Mouse (Mus musculus) heart, embryonic 10.5 days (tissue): ENCODE results near the gene Fam234a. TPM values are rescaled to one million over a fixed set of nuclear protein-coding genes. Genes with fewer than 3 reads are reported as not detected.
"Not testable (repeated sequence)": the region's sequence is repeated elsewhere in the genome, so short reads cannot be mapped to it uniquely, and the experiment has no call there.

Experiments used
- DNase-seq: peaks from one replicate; pipeline ENCODE4 v3.0.0-alpha.2; 2017; ENCODE audit warnings: low spot score
- H3K27ac ChIP-seq: fragments of 300-500 bp; sonication (generic); 2 replicates; pipeline ENCODE4 v1.5.1; 2016; ENCODE audit warnings: mild to moderate bottlenecking
- H3K27me3 ChIP-seq: fragments of 300-500 bp; sonication (generic); 2 replicates; pipeline ENCODE4 v1.6.1; 2016; ENCODE audit warnings: mild to moderate bottlenecking; ENCODE audit not compliant: poor library complexity, insufficient read depth, severe bottlenecking
- H3K36me3 ChIP-seq: fragments of 300-500 bp; sonication (generic); 2 replicates; pipeline ENCODE4 v1.6.1; 2016; ENCODE audit warnings: mild to moderate bottlenecking, moderate library complexity
- H3K4me1 ChIP-seq: fragments of 300-500 bp; sonication (generic); 2 replicates; pipeline ENCODE4 v1.6.1; 2016; ENCODE audit warnings: mild to moderate bottlenecking
- H3K4me3 ChIP-seq: fragments of 300-500 bp; sonication (generic); 2 replicates; pipeline ENCODE4 v1.5.1; 2016; ENCODE audit warnings: mild to moderate bottlenecking, moderate library complexity
- H3K9me3 ChIP-seq: fragments of 300-500 bp; sonication (generic); 2 replicates; pipeline ENCODE4 v1.6.1; 2016; ENCODE audit warnings: mild to moderate bottlenecking, moderate library complexity
- WGBS: fragments of 180-500 bp; shearing (Covaris S2); methylation state at CpG from one replicate; pipeline ENCODE4 v1.1.7; 2016; 5-methylcytosine and 5-hydroxymethylcytosine counted together
- polyA plus RNA-seq: library from polyadenylated mRNA; unstranded; fragments of >200 nt; fragmentation: Nextera tagmentation; extraction: Ambion mirVana; gene quantifications from 2 replicates; pipeline ENCODE4 v1.2.1, GENCODE M21; 2016

The Fam234a gene
- polyA plus RNA-seq, result 36.0 and 42.4 TPM in 2 replicates

- Histone ChIP-seq H3K27me3 (no peaks in the 10 kb centered on the region), H3K9me3 (no peaks in the 10 kb centered on the region), H3K4me1 (peaks cover 16% of the 10 kb centered on the region), H3K4me3 (peak within 1 kb of the TSS; percentile 81), H3K27ac (peak within 1 kb of the TSS; percentile 86), H3K36me3 (no peaks in the 10 kb centered on the region)
- peak; percentile 99 for DNase-seq
- WGBS, result 6% methylated on average over 33 of the region's 33 CpGs
Observed at GRCm38 (mm10) chr17:26244101-26244841, at the start of gene Fam234a. Fam234a (minus strand) TSS chr17:26244242.

- peaks cover 75% of the 10 kb centered on the region for H3K36me3 ChIP-seq
- 83% methylated on average over 4 of the region's 4 CpGs for WGBS
- no peak overlapping the region for H3K4me3 ChIP-seq
Observed at GRCm38 (mm10) chr17:26289475-26289874, 45.4 kb upstream of the Fam234a start.

GRCm38 (mm10) chr17:26286199-26286955 is 42.3 kb upstream of the Fam234a start:
- Histone ChIP-seq H3K9me3 (peaks cover 2% of the 10 kb centered on the region; the same call in 1 of the 2 replicates), H3K27ac (no peak overlapping the region), H3K4me3 (no peak overlapping the region), H3K4me1 (0 out of 2 replicates have a peak, but pooled peaks cover 3% of the 10 kb centered on the region), H3K27me3 (no peaks in the 10 kb centered on the region), H3K36me3 (peaks cover 99% of the 10 kb centered on the region)
- no peak for DNase-seq
- 86% methylated on average over 8 of the region's 8 CpGs for WGBS

More at GRCm38 (mm10) chr17:26289475-26289874, 45.4 kb upstream of the Fam234a start:
- no peaks in the 10 kb centered on the region for H3K27me3 ChIP-seq
- no peak overlapping the region for H3K27ac ChIP-seq
- DNase-seq, result no peak
- 0 out of 2 replicates have a peak, but pooled peaks cover 3% of the 10 kb centered on the region for H3K4me1 ChIP-seq
- peaks cover 8% of the 10 kb centered on the region for H3K9me3 ChIP-seq

- 91% methylated on average over 4 of the region's 4 CpGs for WGBS
- Histone ChIP-seq H3K9me3 (no peaks in the 10 kb centered on the region), H3K27ac (no peak overlapping the region), H3K4me3 (no peak overlapping the region), H3K27me3 (no peaks in the 10 kb centered on the region), H3K36me3 (peaks cover 91% of the 10 kb centered on the region), H3K4me1 (peaks cover 3% of the 10 kb centered on the region; the same call in 1 of the 2 replicates)
- DNase-seq, result no peak
Observed at GRCm38 (mm10) chr17:26276711-26277110, 32.7 kb upstream of the Fam234a start.

- Histone ChIP-seq H3K4me3 (no peak overlapping the region), H3K4me1 (peaks cover 3% of the 10 kb centered on the region; the same call in 1 of the 2 replicates), H3K9me3 (no peaks in the 10 kb centered on the region), H3K36me3 (peaks cover 91% of the 10 kb centered on the region), H3K27me3 (no peaks in the 10 kb centered on the region), H3K27ac (no peak overlapping the region)
- 89% methylated on average over 13 of the region's 13 CpGs for WGBS
- DNase-seq, result no peak
Observed at GRCm38 (mm10) chr17:26275933-26276332, 31.9 kb upstream of the Fam234a start.

GRCm38 (mm10) chr17:26272586-26272985 is 28.5 kb upstream of the Fam234a start:
- no peak for DNase-seq
- Histone ChIP-seq H3K36me3 (peaks cover 91% of the 10 kb centered on the region), H3K4me1 (no peaks in the 10 kb centered on the region), H3K9me3 (no peaks in the 10 kb centered on the region), H3K27ac (no peak overlapping the region), H3K4me3 (no peak overlapping the region), H3K27me3 (no peaks in the 10 kb centered on the region)
- 89% methylated on average over 3 of the region's 3 CpGs for WGBS

GRCm38 (mm10) chr17:26269577-26269976 is 25.5 kb upstream of the Fam234a start:
- WGBS, result 91% methylated on average over 10 of the region's 10 CpGs
- not testable (repeated sequence) for H3K27me3 ChIP-seq, H3K4me3 ChIP-seq, H3K9me3 ChIP-seq, H3K4me1 ChIP-seq, DNase-seq, H3K27ac ChIP-seq
- H3K36me3 ChIP-seq, result peaks cover 91% of the 10 kb centered on the region

- H3K4me3 ChIP-seq, result no peak overlapping the region
- H3K36me3 ChIP-seq, result peaks cover 93% of the 10 kb centered on the region
- no peak for DNase-seq
- H3K27ac ChIP-seq, result no peak overlapping the region
- H3K4me1 ChIP-seq, result no peaks in the 10 kb centered on the region
- 33% methylated on average over 1 of the region's 1 CpGs for WGBS
- H3K27me3 ChIP-seq, result no peaks in the 10 kb centered on the region
- no peaks in the 10 kb centered on the region for H3K9me3 ChIP-seq
Observed at GRCm38 (mm10) chr17:26268851-26269250, 24.8 kb upstream of the Fam234a start.

- DNase-seq, result no peak
- Histone ChIP-seq H3K4me1 (no peaks in the 10 kb centered on the region), H3K27me3 (no peaks in the 10 kb centered on the region), H3K4me3 (no peak overlapping the region), H3K27ac (no peak overlapping the region), H3K9me3 (no peaks in the 10 kb centered on the region), H3K36me3 (peaks cover 98% of the 10 kb centered on the region)
- WGBS, result 94% methylated on average over 3 of the region's 3 CpGs
Observed at GRCm38 (mm10) chr17:26262384-26262783, 18.3 kb upstream of the Fam234a start.

- no peak overlapping the region for H3K27ac ChIP-seq
- H3K36me3 ChIP-seq, result peaks cover 98% of the 10 kb centered on the region
- no peak for DNase-seq
- no peak overlapping the region for H3K4me3 ChIP-seq
- 89% methylated on average over 4 of the region's 4 CpGs for WGBS
- no peaks in the 10 kb centered on the region for H3K9me3 ChIP-seq
- no peaks in the 10 kb centered on the region for H3K27me3 ChIP-seq
- no peaks in the 10 kb centered on the region for H3K4me1 ChIP-seq
Observed at GRCm38 (mm10) chr17:26261826-26262225, 17.8 kb upstream of the Fam234a start.

- DNase-seq, result no peak
- Histone ChIP-seq H3K27me3 (no peaks in the 10 kb centered on the region), H3K36me3 (peaks cover 52% of the 10 kb centered on the region), H3K4me3 (no peak overlapping the region), H3K4me1 (peaks cover 4% of the 10 kb centered on the region; the same call in 1 of the 2 replicates), H3K9me3 (no peaks in the 10 kb centered on the region), H3K27ac (no peak overlapping the region)
- WGBS, result 95% methylated on average over 7 of the region's 7 CpGs
Observed at GRCm38 (mm10) chr17:26255313-26255712, 11.3 kb upstream of the Fam234a start.

- H3K4me3 ChIP-seq, result peak overlapping the region; percentile 99
- H3K27me3 ChIP-seq, result no peaks in the 10 kb centered on the region
- H3K36me3 ChIP-seq, result peaks cover 33% of the 10 kb centered on the region
- DNase-seq, result no peak
- peaks cover 4% of the 10 kb centered on the region; the same call in 1 of the 2 replicates for H3K4me1 ChIP-seq
- H3K9me3 ChIP-seq, result no peaks in the 10 kb centered on the region
- WGBS, result 1% methylated on average over 24 of the region's 24 CpGs
- H3K27ac ChIP-seq, result peak overlapping the region; percentile 100
Observed at GRCm38 (mm10) chr17:26253399-26253798, 9.4 kb upstream of the Fam234a start.
